Mouse (Mus musculus): Measurements from ENCODE around the gene Tead2. TPM values are rescaled to one million over a fixed set of nuclear protein-coding genes. Genes with fewer than 3 reads are reported as not detected.

The Tead2 gene
- polyA plus RNA-seq, 1 experiment, result 8.0 TPM

GRCm38 (mm10) chr7:45211851-45212251 is 3.7 kb upstream of the Tead2 start, which contains the start of gene Dkkl1:
Gene Dkkl1 (minus strand): TSS chr7:45212147.
- H3K27ac ChIP-seq (ENCODE audit: insufficient read depth, low read depth, low read length), result no peak within 1 kb of the TSS
- peaks cover 11% of the 10 kb centered on the region for H3K4me1 ChIP-seq (ENCODE audit: control insufficient read depth, insufficient read depth, insufficient read length, low read length)
- TF ChIP-seq POLR2A (IDR thresholded peaks at IDR 0.05; ENCODE audit: low read depth, low read length) (no peak), CTCF (IDR thresholded peaks at IDR 0.05; ENCODE audit: extremely low read depth, insufficient read length, insufficient replicate concordance, low read depth, low read length) (no peak)
- 3% methylated on average over 17 of the region's 17 CpGs for WGBS
- H3K27me3 ChIP-seq (ENCODE audit: control insufficient read depth, insufficient read depth, low read length), result peaks cover 16% of the 10 kb centered on the region
- peak within 1 kb of the TSS; percentile 22 for H3K4me3 ChIP-seq (ENCODE audit: low read depth, low read length)
- H3K36me3 ChIP-seq (ENCODE audit: control insufficient read depth, insufficient read depth, low read length), result no peaks in the 10 kb centered on the region

GRCm38 (mm10) chr7:45212356-45212755 is 3.2 kb upstream of the Tead2 start:
- Histone ChIP-seq H3K27ac (ENCODE audit: insufficient read depth, low read depth, low read length) (no peak overlapping the region), H3K27me3 (ENCODE audit: control insufficient read depth, insufficient read depth, low read length) (peaks cover 16% of the 10 kb centered on the region), H3K4me3 (ENCODE audit: low read depth, low read length) (no peak overlapping the region), H3K36me3 (ENCODE audit: control insufficient read depth, insufficient read depth, low read length) (no peaks in the 10 kb centered on the region), H3K4me1 (ENCODE audit: control insufficient read depth, insufficient read depth, insufficient read length, low read length) (peaks cover 11% of the 10 kb centered on the region)
- 71% methylated on average over 7 of the region's 7 CpGs for WGBS
- no peak for TF ChIP-seq CTCF (IDR thresholded peaks at IDR 0.05; ENCODE audit: extremely low read depth, insufficient read length, insufficient replicate concordance, low read depth, low read length)
- no peak for TF ChIP-seq POLR2A (IDR thresholded peaks at IDR 0.05; ENCODE audit: low read depth, low read length)

GRCm38 (mm10) chr7:45213708-45214107 is 1.8 kb upstream of the Tead2 start:
- peaks cover 11% of the 10 kb centered on the region for H3K4me1 ChIP-seq (ENCODE audit: control insufficient read depth, insufficient read depth, insufficient read length, low read length)
- H3K27ac ChIP-seq (ENCODE audit: insufficient read depth, low read depth, low read length), result no peak overlapping the region
- TF ChIP-seq POLR2A (IDR thresholded peaks at IDR 0.05; ENCODE audit: low read depth, low read length), result no peak
- TF ChIP-seq CTCF (IDR thresholded peaks at IDR 0.05; ENCODE audit: extremely low read depth, insufficient read length, insufficient replicate concordance, low read depth, low read length), result no peak
- H3K36me3 ChIP-seq (ENCODE audit: control insufficient read depth, insufficient read depth, low read length), result no peaks in the 10 kb centered on the region
- H3K27me3 ChIP-seq (ENCODE audit: control insufficient read depth, insufficient read depth, low read length), result peaks cover 16% of the 10 kb centered on the region
- no peak overlapping the region for H3K4me3 ChIP-seq (ENCODE audit: low read depth, low read length)
- WGBS, result 82% methylated on average over 5 of the region's 5 CpGs

DNA sequence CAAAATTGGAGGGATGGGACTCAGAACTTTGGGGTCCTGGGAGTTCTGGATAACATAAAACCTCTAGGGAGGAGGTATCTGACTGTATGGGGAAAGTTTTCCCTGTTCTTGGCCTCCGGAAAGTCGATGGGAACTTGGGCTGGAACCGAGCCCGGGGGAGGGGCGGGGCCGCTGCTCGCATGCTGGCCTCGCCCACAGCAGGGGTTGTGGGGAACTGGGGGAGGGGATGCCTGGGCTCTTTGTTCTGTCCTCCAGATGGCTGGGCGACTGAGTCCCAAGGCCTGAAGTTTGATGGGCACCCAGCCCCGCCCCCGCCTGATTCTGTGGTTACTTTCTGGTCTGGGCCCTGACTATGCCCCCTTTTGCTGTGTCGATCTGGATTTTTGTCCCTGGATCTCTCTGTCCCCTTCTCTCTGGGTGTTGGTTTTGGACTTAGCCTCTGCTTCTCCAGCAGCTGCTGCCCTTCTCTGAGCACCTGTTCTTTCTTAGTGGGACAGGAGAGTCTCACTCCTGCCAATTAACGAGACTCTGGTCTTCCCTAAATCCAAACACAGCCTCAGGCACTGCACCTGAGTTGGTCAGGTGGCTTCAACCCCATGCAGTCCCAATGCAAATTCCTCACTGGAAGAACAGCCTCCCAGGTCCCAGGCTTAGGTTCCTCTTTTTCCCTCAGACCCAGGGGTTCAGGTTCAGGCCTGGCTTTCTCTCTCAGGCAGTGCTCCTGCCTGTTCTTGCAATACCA is 1.1 kb downstream of the Tead2 start:
- Histone ChIP-seq H3K27me3 (ENCODE audit: control insufficient read depth, insufficient read depth, low read length) (peaks cover 11% of the 10 kb centered on the region), H3K27ac (ENCODE audit: insufficient read depth, low read depth, low read length) (no peak overlapping the region)
- 6% methylated on average over 13 of the region's 13 CpGs for WGBS

GRCm38 (mm10) chr7:45221680-45222079 is 6.1 kb downstream of the Tead2 start:
- Histone ChIP-seq H3K36me3 (ENCODE audit: control insufficient read depth, insufficient read depth, low read length) (no peaks in the 10 kb centered on the region), H3K4me1 (ENCODE audit: control insufficient read depth, insufficient read depth, insufficient read length, low read length) (no peaks in the 10 kb centered on the region), H3K27ac (ENCODE audit: insufficient read depth, low read depth, low read length) (no peak overlapping the region), H3K27me3 (ENCODE audit: control insufficient read depth, insufficient read depth, low read length) (no peaks in the 10 kb centered on the region), H3K4me3 (ENCODE audit: low read depth, low read length) (no peak overlapping the region)
- 65% methylated on average over 2 of the region's 2 CpGs for WGBS
- TF ChIP-seq POLR2A (IDR thresholded peaks at IDR 0.05; ENCODE audit: low read depth, low read length) (no peak), CTCF (IDR thresholded peaks at IDR 0.05; ENCODE audit: extremely low read depth, insufficient read length, insufficient replicate concordance, low read depth, low read length) (no peak)

More for the DNA sequence above, 1.1 kb downstream of the Tead2 start:
- TF ChIP-seq POLR2A (IDR thresholded peaks at IDR 0.05; ENCODE audit: low read depth, low read length) (no peak), CTCF (IDR thresholded peaks at IDR 0.05; ENCODE audit: extremely low read depth, insufficient read length, insufficient replicate concordance, low read depth, low read length) (no peak)
- Histone ChIP-seq H3K36me3 (ENCODE audit: control insufficient read depth, insufficient read depth, low read length) (no peaks in the 10 kb centered on the region), H3K4me1 (ENCODE audit: control insufficient read depth, insufficient read depth, insufficient read length, low read length) (peaks cover 7% of the 10 kb centered on the region), H3K4me3 (ENCODE audit: low read depth, low read length) (peak overlapping the region; percentile 67)

DNA sequence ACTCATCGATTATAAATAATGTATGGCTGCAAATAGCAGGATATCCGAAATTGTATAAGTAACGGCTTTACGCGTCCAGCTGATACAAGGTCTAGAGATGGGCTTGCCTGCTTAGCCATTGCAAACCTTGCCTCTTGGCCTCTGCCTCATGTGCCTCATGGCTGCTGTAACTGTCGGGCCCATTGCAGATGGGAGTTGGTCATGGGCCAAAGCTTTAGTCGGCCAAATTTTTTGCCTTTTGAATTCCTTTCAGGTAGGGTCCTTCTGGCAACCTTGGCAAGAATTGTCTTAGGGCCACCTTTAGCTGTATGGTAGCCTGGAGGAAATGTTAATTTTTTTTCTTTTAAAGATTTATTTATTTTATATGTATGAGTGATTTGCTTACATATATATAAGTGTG is 9.3 kb downstream of the Tead2 start:
- H3K27ac ChIP-seq (ENCODE audit: insufficient read depth, low read depth, low read length), result no peak overlapping the region
- H3K4me1 ChIP-seq (ENCODE audit: control insufficient read depth, insufficient read depth, insufficient read length, low read length), result no peaks in the 10 kb centered on the region
- H3K27me3 ChIP-seq (ENCODE audit: control insufficient read depth, insufficient read depth, low read length), result no peaks in the 10 kb centered on the region
- no peak overlapping the region for H3K4me3 ChIP-seq (ENCODE audit: low read depth, low read length)
- WGBS, result 93% methylated on average over 7 of the region's 7 CpGs
- no peaks in the 10 kb centered on the region for H3K36me3 ChIP-seq (ENCODE audit: control insufficient read depth, insufficient read depth, low read length)
- no peak for TF ChIP-seq CTCF (IDR thresholded peaks at IDR 0.05; ENCODE audit: extremely low read depth, insufficient read length, insufficient replicate concordance, low read depth, low read length)
- TF ChIP-seq POLR2A (IDR thresholded peaks at IDR 0.05; ENCODE audit: low read depth, low read length), result no peak

DNA sequence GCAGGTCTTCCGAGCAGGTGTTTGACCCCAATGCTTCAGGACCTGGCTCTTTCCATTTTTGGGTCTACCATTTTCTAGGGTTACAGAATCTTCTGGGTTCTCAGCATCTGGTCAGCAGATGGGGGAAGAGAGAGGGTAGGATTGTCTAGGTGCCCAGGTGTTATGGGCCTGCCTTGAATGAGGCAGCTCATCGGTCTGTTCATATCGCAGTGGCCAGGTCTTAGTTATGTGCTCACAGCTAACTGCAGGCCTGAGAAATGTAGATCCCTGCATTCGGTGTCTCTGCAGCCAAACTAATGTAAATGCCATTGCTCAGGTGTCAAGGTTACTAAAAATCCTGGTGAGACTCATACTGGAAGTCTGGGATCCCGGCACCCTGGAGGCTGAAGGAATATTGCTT is 10.9 kb downstream of the Tead2 start:
- Histone ChIP-seq H3K27ac (ENCODE audit: insufficient read depth, low read depth, low read length) (no peak overlapping the region), H3K4me3 (ENCODE audit: low read depth, low read length) (no peak overlapping the region), H3K4me1 (ENCODE audit: control insufficient read depth, insufficient read depth, insufficient read length, low read length) (no peaks in the 10 kb centered on the region), H3K27me3 (ENCODE audit: control insufficient read depth, insufficient read depth, low read length) (no peaks in the 10 kb centered on the region), H3K36me3 (ENCODE audit: control insufficient read depth, insufficient read depth, low read length) (no peaks in the 10 kb centered on the region)
- WGBS, result 82% methylated on average over 5 of the region's 5 CpGs
- TF ChIP-seq POLR2A (IDR thresholded peaks at IDR 0.05; ENCODE audit: low read depth, low read length), result no peak
- no peak for TF ChIP-seq CTCF (IDR thresholded peaks at IDR 0.05; ENCODE audit: extremely low read depth, insufficient read length, insufficient replicate concordance, low read depth, low read length)

Measured in small intestine, adult 2 months (tissue).